Mouse (Mus musculus) kidney, adult 11 months (tissue): Measurements from ENCODE around the gene Arap1.

ENCODE experiments used
- DNase-seq: peaks from one replicate; pipeline ENCODE4 v3.0.0; 2022

The Arap1 gene

DNA sequence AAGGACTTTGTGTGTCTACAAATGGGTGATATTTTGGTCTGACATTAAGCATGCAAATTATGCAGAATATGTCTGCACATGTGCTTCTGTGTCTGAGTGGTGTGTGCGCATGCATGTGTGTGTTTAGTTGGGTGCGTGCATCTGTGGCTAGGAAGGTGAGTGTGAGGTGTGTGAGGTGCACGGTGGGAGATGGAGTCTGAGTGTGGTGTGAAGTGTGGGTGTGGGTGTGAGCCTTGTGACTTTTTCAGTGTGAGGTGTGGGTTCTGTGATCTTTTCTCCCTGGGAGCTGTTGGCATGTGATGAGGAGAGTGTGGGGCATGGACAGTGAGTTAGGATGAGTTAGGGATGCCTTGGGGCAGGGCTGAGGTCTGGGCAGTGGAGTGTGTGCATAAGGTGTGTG, 105.4 kb downstream of the Arap1 start:
- no peak for DNase-seq

DNA sequence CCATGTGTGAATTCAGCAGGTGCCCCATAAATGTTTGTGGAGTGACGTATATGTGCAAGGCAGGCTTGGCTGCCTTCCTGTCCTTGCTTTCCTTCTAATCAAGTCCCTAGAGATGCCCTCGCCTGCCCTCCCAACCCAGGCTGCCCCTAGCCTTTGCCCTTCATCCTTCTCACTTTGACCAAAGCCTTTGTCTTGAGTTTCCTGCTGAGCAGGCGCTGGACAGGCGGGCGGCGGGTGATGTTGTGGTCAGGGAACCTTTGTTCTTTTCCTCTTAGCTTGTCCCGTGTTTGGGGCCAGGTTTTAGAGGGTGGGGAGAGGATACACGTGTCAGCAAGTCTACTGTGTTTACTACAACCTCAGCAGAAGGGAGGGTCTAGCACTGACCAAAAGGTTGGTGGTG, 105.9 kb downstream of the Arap1 start:
- DNase-seq = peak; percentile 76

DNA sequence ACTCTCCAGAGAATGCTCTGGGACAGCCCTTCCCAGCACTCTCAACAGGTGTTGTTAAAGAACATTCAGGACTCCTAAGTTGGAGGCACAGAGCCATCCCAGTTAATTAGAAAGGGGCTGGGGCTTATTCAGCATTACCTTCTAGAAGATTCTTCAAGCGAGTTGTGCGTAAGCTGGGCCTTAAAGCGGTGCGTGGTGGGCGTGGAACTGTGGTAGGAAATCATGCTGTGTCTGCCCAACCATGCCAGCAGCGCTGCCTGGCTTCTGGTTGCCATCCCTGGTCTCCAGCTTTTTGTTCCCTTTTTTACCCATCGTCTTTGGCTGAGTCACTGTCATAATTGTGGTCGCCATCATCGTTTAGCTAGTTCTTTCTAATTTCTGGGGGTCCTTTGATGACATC, 106.6 kb downstream of the Arap1 start:
- no peak for DNase-seq

DNA sequence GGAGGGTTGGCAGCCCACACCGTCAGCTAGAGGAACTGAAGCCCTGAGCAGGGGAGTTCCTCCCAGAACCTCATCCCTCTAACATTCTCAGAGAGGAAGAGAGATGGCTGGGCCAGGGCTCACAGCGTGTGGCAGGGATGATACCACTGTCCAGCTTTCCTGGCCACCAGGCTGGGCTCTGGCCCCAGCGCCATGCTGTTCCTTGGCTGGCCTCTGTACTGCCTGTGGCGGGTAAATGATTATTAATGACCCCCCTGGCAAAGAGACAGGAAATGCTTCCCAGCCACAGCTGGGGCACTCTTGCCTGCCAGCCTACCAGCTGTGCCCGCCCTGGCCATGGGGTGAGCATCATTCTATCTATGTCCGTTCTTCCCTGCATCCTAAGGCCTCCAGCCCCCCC, 107.3 kb downstream of the Arap1 start:
- no peak for DNase-seq

DNA sequence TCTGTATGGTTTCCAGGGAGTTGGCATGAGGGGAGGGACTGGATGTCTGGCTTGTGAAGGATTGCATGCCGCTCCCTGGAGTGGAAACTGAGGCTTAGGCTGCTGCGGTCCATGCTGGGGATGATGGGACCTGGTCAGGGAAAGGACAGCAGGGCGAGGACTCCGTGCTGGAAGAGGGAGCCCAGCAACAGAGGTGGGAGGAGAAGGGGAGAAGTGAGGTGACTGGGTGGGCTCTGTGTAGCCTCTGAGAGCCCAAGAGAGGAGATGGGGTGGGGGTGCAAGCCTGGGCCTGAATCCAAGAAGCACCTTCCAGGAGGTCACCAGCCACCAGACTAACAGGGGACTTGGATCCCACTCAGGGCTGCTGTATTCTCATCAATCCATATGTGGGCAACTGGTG, 108.5 kb downstream of the Arap1 start:
- DNase-seq = no peak

DNA sequence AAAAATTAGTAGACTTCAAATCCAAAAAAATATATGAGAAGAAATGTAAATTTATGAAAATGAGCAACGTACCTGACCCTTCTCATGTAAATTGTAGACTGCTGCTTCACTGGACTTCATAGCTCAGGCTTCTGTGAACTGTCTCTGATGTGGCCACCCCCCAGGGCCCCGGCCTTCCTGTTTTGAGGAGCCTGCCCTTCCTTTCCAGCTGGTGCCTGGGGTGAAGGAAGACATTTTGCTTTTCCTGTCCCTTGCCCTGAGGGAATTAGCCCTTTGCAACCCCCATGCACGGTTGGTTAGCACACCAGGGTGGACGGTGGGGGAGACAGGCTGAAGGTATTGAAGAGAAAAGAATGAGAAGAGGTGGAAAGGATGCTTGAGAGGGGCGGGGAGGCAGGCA, 108.9 kb downstream of the Arap1 start:
- DNase-seq = no peak

DNA sequence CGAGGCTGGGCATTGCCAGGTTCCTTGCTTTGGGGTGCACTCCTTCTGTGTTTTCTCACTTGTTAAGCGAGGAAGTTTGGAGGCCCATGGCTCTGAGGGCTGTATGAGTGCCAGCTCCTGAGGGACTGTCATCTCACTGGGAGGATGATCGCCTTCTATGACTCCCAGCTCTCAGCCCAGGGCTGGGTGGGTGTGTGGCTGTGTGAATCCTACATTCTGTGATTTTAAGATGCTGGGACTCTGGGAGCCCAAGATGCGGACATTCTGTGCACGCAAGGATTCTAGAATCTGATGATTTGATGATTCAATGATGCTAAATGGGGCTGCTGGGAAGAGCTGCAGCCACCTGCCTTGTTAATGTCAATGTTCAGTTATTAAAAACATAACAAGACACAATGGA, 109.4 kb downstream of the Arap1 start:
- DNase-seq = no peak

DNA sequence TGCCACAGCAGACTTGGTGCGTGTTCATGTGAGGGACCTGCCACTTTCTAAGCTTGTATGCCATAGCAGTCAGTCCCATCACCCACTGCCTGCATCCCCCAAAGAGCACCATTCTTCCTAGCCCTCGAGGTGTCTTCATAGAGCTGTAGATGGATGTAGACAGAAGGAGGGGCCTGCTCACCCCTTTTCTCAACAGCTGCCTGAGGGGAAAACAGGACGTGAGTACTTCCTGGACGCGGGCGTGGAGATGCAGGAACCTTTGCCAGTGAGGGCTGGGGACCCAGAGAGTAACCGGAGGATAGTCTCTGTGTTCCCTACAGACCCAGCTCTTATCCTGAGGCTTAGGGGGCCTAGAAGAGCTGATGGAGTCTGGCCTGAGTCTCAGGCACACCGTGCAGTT, 109.9 kb downstream of the Arap1 start:
- peak; percentile 38 for DNase-seq

DNA sequence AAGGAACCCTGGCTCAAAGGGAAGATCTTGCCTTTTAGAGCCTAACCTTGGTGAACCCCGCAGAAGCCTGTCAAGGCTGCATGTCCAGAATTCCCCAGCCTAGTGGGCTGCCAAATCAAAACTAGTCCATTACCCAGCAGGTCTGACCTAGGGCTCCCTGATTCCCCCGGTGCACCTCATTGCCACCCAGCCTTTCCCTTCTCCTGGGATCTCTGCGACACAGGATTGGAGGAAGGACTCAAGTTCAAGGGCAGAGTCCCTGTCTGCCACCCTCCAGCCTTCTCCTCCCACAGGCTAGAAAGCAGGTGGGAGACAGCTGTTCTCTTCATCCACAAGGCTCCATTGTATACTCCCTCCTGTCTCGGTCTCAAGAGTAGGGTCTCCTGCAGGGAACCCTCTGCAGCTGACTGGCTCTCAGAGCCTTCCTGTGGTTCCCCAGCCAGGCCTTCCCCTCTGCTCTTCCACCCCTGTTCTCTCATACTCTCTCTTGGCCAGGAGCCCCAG, 110.5 kb downstream of the Arap1 start:
- DNase-seq = no peak

DNA sequence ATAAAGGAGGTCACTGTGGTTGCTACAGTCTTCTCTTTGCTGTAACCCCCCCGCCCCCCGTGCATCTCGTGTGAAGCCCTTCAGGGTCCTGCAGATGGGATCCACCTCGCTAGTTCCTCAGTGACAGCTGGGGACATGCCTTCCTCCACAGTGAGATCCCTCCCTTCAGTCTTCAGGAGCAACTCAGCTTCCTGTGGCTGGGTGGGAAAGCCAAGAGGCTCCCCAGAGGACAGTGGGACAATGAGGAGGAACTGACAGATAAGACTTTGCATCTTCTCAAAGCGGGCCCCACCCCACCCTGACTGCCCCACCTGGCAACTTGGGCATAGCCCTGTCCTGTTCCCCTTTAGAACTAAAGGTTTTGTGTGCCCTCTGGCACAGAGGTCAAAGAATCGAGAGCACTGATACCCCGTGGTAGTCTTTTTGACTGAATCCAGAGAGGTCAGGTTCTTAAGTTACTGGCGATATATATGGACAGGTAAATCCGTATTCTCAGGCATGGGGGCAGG, 111.5 kb downstream of the Arap1 start:
- no peak for DNase-seq

DNA sequence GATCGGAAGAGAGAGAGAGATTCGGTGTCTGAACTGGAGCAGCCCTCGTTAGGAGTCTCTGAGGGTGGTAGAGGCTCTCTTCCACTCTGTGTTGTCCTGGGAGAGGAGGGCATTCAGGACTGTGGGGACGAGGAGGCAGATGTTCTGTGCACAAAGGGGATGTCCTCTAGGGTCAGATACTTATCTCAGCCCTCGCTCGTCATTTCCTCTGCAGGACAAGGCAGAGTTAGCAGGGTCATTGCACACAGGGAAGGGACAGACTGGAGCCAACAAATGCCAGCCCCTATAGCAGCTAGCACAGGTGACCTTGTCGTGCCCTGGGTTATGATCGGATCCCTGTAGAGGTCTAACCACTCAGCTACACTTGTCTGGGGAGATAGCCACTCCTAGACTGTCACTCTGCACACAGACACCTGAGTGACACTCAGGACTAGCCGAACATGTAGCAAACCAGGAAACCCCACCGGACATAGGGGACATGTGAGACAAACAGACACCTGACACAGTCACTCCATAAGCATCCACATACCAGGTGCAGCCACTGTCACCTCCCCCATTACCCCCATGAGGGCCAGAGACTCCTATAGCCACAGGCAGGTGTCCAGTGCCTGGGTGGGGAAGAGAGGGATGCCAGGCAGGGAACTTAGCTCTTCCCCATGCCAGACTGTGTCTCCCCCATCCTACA, 112.2 kb downstream of the Arap1 start:
- DNase-seq = peak; percentile 35

DNA sequence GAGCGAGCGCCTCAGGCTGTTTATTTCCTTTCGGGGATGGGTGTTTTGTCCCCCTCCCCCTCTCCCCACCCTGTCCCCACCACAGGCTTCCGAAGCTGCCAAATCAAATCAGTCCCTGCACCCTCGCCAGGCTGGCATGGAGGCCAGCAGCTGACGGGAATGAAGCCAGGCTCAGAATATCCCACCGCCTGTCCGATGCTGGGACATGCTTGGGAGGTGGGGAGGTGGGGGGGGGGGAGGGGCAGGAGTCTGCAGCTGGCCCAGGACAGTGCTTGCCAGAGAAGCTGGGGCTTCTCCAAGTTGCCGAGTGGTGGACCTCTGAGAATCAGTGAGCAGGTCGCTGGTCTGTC, 112.7 kb downstream of the Arap1 start:
- DNase-seq = no peak

DNA sequence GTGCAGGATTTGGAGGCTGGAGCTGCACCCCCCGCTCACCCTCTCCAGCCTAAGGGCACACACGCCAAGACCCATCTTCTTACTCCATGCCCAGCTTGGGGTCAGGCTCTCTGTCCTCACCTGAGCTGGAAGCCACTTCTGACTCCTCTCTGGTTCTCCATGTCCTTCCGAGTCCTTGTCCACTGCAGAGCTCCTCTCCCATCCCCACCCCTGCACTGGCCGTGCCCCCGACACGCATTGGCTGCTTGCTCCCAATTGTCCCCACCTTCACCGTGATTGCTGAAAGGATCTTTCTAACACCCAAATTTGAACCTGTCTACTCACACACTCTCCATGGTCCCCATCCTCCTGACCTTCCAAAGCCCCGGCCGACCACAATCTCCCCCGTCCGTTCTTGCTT, 113.7 kb downstream of the Arap1 start:
- no peak for DNase-seq
